Mouse (Mus musculus) kidney, adult 2 months (tissue): Measurements from ENCODE around the gene Trim29. TPM values are rescaled to one million over a fixed set of nuclear protein-coding genes. Genes with fewer than 3 reads are reported as not detected.

ENCODE experiments used
- DNase-seq: peaks from one replicate; pipeline ENCODE4 v3.0.0; 2021
- H3K27ac ChIP-seq: fragments of 200-500 bp; 2 replicates; pipeline ENCODE4 v1.5.1; 2012; ENCODE audit warnings: low read depth, low read length, control low read depth, inconsistent platforms; ENCODE audit not compliant: insufficient read depth
- H3K27me3 ChIP-seq: fragments of 200-500 bp; replicated peaks from 2 replicates; pipeline ENCODE4 v1.6.1; 2012; ENCODE audit warnings: mild to moderate bottlenecking, moderate library complexity, low read length, inconsistent platforms; ENCODE audit not compliant: control insufficient read depth, insufficient read depth
- H3K36me3 ChIP-seq: fragments of 200-500 bp; 2 replicates; pipeline ENCODE4 v1.6.1; 2012; ENCODE audit warnings: mild to moderate bottlenecking, moderate library complexity, low read length, inconsistent platforms; ENCODE audit not compliant: control insufficient read depth, insufficient read depth
- H3K4me1 ChIP-seq: fragments of 200-500 bp; 2 replicates; pipeline ENCODE4 v1.6.1; 2011; ENCODE audit warnings: low read length; ENCODE audit not compliant: control insufficient read depth, insufficient read depth
- H3K4me3 ChIP-seq: fragments of 200-500 bp; 2 replicates; pipeline ENCODE4 v1.5.1; 2011; ENCODE audit warnings: mild to moderate bottlenecking, low read depth, low read length, control low read depth; ENCODE audit not compliant: insufficient read depth
- CTCF ChIP-seq: fragments of 200-500 bp; conservative IDR thresholded peaks from 2 replicates; pipeline ENCODE4 v1.5.1; 2011; ENCODE audit warnings: low read depth, mild to moderate bottlenecking, control low read depth, low read length, moderate library complexity, mixed read lengths; ENCODE audit not compliant: insufficient read depth, insufficient read length
- POLR2A ChIP-seq: fragments of 200-500 bp; IDR thresholded peaks from one replicate; pipeline ENCODE4 v1.6.1; 2011; ENCODE audit warnings: low read depth, low read length, control low read depth
- WGBS: fragments of 180-500 bp; shearing (Covaris S2); methylation state at CpG from one replicate; pipeline ENCODE4 v1.1.7; 2018; 5-methylcytosine and 5-hydroxymethylcytosine counted together
- polyA plus RNA-seq: library from polyadenylated mRNA; depleted of rRNA; stranded (reverse); fragments of >200 nt; gene quantifications from 2 replicates; pipeline ENCODE4 v1.2.3, GENCODE M21; 2012; rRNA removed

Gene Trim29
- polyA plus RNA-seq, 1 experiment: 0.74 TPM

- no peak overlapping the region for H3K4me3 ChIP-seq
- 76% methylated on average over 3 of the region's 3 CpGs for WGBS
- DNase-seq: no peak
- no peaks in the 10 kb centered on the region for H3K36me3 ChIP-seq
- no peaks in the 10 kb centered on the region for H3K27me3 ChIP-seq
- no peaks in the 10 kb centered on the region for H3K4me1 ChIP-seq
- no peak overlapping the region for H3K27ac ChIP-seq
- TF ChIP-seq POLR2A: no peak
- TF ChIP-seq CTCF: no peak
Observed at GRCm38 (mm10) chr9:43384400-43384799, 73.8 kb downstream of the Trim29 start.

Other genes starting within 250 kb of the Trim29 start
- 47.6 and 48.0 TPM in 2 replicates for gene Arhgef12, start 203.6 kb upstream of the Trim29 start, polyA plus RNA-seq
- gene Tmem136, start 194.3 kb upstream of the Trim29 start, polyA plus RNA-seq: 12.4 and 13.2 TPM in 2 replicates
- gene Pou2f3, start 100.5 kb upstream of the Trim29 start, polyA plus RNA-seq: 0.14 and 0.22 TPM in 2 replicates
- 60.8 and 61.1 TPM in 2 replicates for gene Oaf, start 70.9 kb upstream of the Trim29 start, polyA plus RNA-seq